Mouse (Mus musculus) induced T-regulatory cell, adult 2 months (primary cell): ENCODE data around the gene Shisa8.

Source experiments
- DNase-seq: peaks from one replicate; pipeline ENCODE4 v3.0.0-alpha.2; 2012; ENCODE audit warnings: low read depth

Shisa8 gene

GRCm38 (mm10) chr15:82223251-82223650 lies 10.6 kb upstream of the Shisa8 start:
- no peak for DNase-seq

- peak; percentile 50 for DNase-seq
Observed at GRCm38 (mm10) chr15:82221104-82221860, 8.7 kb upstream of the Shisa8 start.

- no peak for DNase-seq
Observed at GRCm38 (mm10) chr15:82220003-82220675, 7.5 kb upstream of the Shisa8 start.

- DNase-seq = no peak
Observed at GRCm38 (mm10) chr15:82218778-82219666, 6.4 kb upstream of the Shisa8 start.

GRCm38 (mm10) chr15:82217980-82218379 lies 5.4 kb upstream of the Shisa8 start:
- no peak for DNase-seq

GRCm38 (mm10) chr15:82217039-82217438 lies 4.4 kb upstream of the Shisa8 start:
- DNase-seq = no peak

GRCm38 (mm10) chr15:82216142-82216827 lies 3.7 kb upstream of the Shisa8 start:
- no peak for DNase-seq

- DNase-seq = no peak
Observed at GRCm38 (mm10) chr15:82215332-82216046, 2.9 kb upstream of the Shisa8 start.

GRCm38 (mm10) chr15:82213222-82213621 lies 607 bp upstream of the Shisa8 start:
- no peak for DNase-seq

- DNase-seq = no peak
Observed at GRCm38 (mm10) chr15:82211911-82212751, 484 bp downstream of the Shisa8 start.

GRCm38 (mm10) chr15:82211281-82211680 lies 1.3 kb downstream of the Shisa8 start:
- no peak for DNase-seq

- no peak for DNase-seq
Observed at GRCm38 (mm10) chr15:82210801-82211200, 1.8 kb downstream of the Shisa8 start.

- DNase-seq = no peak
Observed at GRCm38 (mm10) chr15:82209295-82210050, 3.1 kb downstream of the Shisa8 start.

GRCm38 (mm10) chr15:82208307-82208706 lies 4.3 kb downstream of the Shisa8 start:
- no peak for DNase-seq

GRCm38 (mm10) chr15:82207504-82208219 lies 5.0 kb downstream of the Shisa8 start:
- no peak for DNase-seq

GRCm38 (mm10) chr15:82207105-82207459 lies 5.5 kb downstream of the Shisa8 start:
- DNase-seq = no peak

- DNase-seq = no peak
Observed at GRCm38 (mm10) chr15:82206365-82207104, 6.1 kb downstream of the Shisa8 start.

GRCm38 (mm10) chr15:82204680-82205371 lies 7.8 kb downstream of the Shisa8 start:
- no peak for DNase-seq
